Mouse (Mus musculus) spleen, adult 12 weeks (tissue): ENCODE results near the gene Crybg1.
A peak's percentile ranks its signal among the peaks of the same experiment; 100 is the strongest.
"Not testable (repeated sequence)": the region's sequence is repeated elsewhere in the genome, so short reads cannot be mapped to it uniquely, and the experiment has no call there.

Experiments
- DNase-seq: peaks from one replicate; pipeline ENCODE4 v3.0.0; 2022; ENCODE audit warnings: low spot score

The Crybg1 gene

DNA sequence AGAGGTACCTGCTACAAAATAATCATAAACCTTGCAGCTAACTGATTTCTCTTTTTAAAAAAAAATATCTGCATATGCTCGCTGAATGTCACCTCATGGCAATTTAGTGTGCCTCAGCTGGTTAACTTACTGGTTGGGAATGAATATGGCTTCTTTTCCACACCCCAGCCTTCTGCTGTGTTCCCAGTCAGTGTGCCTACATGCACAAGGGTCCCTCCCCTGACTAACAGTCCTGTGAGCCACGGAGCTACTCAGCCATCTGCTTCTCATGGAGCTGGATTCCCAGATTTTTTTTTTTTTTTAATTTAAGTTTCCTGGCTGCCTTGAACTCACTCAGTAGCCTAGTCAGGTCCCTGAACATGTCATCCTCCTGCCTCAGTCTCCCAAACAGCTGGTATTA lies 183.7 kb downstream of the Crybg1 start:
- no peak for DNase-seq

GRCm38 (mm10) chr10:43953942-43954341 lies 194.7 kb downstream of the Crybg1 start:
- DNase-seq = peak; percentile 55

- no peak for DNase-seq
These were observed 203.2 kb downstream of the Crybg1 start for GRCm38 (mm10) chr10:43945435-43945834.

- no peak for DNase-seq
These were observed 204.9 kb downstream of the Crybg1 start for GRCm38 (mm10) chr10:43943736-43944135.

GRCm38 (mm10) chr10:43939136-43939662 lies 209.5 kb downstream of the Crybg1 start:
- DNase-seq = no peak

DNA sequence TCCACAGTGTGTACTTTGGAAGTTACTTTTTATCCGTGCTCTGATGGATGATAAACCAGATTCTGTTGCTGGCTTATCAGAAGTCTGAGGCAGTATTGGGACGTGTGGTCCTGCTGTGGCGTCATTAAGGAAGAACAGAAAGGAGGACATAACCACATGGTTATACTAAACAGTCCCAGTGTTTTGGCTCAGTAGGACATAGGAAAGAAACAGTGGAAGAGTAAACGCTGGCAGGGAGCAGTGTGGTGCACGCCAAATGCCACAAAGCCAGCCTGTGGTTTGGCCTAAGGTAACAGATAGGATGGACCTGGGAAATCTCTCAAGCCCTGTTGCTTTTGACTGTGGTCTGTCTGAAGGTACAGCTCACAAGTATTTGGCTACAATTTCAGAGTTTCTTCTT lies 220.1 kb downstream of the Crybg1 start:
- DNase-seq = no peak

DNA sequence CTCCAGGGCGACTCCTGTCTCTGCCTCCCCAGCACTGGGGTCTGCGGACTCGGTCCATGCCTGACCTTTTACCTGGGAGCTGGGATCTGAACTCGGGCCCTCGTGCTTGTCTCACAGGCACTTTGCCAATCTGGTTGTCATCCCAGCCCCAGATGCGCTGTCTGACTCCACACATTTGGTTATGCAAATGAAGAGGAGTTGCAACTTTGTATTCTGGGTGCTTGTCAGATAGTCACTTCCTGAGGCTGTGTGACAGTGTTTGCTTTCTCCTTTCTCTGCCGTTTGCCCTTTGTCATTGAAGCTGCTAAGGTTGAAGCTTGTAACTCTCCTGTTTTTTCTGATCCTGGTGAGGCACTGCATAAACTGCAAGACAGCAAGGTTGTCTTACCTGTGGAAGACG lies 220.9 kb downstream of the Crybg1 start:
- DNase-seq = no peak

GRCm38 (mm10) chr10:43925776-43926175 lies 222.9 kb downstream of the Crybg1 start:
- not testable (repeated sequence) for DNase-seq

GRCm38 (mm10) chr10:43923096-43923495 lies 225.6 kb downstream of the Crybg1 start:
- DNase-seq = no peak

- DNase-seq = peak; percentile 73
These were observed 229.7 kb downstream of the Crybg1 start for GRCm38 (mm10) chr10:43918696-43919608.

GRCm38 (mm10) chr10:43916737-43917136 lies 231.9 kb downstream of the Crybg1 start:
- no peak for DNase-seq

DNA sequence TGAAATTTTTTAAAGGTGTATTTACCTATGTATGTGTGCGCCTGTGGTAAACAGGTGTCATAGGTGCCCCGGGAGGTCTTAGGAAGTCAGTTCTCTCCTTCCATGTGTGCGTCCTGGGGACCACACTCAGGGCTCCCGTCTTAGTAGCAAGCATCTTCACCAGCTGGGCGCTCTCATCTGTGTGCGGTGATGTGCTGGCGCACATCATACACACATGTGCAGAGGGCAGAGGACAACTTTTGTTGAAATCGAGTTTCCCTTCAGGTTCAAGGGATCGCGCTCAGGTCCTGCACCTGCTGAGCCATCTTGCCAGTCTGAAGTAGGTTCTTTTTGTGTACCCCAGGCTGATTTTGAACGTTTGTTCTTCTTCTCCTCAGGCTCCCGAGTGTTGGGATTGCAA lies 232.5 kb downstream of the Crybg1 start:
- DNase-seq = no peak

- no peak for DNase-seq
These were observed 236.4 kb downstream of the Crybg1 start for GRCm38 (mm10) chr10:43912236-43912635.

DNA sequence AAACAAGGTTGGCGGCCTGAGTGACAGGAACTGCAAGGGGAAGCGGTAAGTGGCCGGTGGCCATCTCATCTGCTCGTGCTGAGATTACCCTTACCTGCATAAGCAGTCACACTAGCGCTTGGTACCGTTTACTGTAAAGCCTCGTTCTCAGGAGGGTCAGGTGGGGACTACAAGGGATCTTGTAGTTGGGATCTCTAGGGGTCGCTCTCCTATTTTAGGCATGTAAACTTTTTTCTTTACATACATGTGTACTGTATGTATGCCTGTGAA lies 237.8 kb downstream of the Crybg1 start:
- DNase-seq = no peak

- DNase-seq = no peak
These were observed 238.4 kb downstream of the Crybg1 start for GRCm38 (mm10) chr10:43910032-43910872.

DNA sequence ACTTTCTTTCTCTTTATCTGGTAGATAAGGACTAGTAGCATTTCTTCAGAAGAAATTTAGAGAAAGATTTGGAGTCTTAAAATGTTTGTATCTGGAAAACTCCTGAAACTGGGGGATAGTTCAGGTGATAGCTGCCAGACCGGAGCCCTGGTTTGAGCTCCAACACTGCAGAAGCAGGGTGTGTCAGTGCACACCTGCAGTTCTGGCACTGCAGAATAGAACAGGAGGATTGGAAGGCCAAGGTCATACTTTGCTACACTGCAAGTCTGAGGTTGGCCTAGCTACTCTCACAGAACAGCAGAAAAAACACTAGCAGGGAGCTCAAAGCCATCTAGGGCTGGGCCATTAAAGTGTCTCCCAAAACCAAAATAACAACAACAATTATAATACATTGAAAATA lies 244.1 kb downstream of the Crybg1 start:
- DNase-seq = no peak

DNA sequence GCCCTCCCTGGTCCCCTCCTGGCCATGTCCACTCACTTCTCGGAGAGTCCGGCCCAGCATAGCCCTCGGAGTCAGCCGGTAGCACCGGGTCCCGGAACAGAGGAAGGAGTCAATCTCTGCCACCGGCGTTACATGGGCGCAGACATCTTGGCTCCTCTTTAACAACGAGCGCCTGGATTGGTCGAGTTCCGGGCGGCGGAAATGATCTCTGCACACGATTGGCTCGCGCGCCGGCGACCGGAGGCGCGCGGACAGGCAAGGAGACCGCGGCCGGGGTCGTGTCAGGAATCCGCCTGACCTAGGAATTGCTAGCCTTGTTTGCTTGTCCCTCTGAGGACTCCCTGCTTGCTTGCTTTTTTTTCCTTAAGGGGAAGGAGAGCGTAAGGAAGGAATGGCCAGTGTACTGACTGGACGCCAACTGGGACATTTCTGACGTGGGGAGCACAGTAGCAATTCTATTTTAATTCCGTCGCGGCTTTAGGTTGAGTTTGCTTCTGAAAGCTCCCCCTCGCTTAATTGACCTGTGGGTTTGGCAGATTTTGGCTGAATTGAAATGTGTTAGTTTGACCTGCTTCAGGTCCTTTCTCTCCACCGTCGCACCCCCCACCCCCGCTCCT lies 247.0 kb downstream of the Crybg1 start, which contains the start of the genes Qrsl1 and Rtn4ip1:
Gene Qrsl1 (minus strand): TSS at position 168 of the 617 bp plus-strand sequence.
Gene Rtn4ip1 (plus strand): TSS at position 230 of the 617 bp plus-strand sequence.
- peak; percentile 89 for DNase-seq

DNA sequence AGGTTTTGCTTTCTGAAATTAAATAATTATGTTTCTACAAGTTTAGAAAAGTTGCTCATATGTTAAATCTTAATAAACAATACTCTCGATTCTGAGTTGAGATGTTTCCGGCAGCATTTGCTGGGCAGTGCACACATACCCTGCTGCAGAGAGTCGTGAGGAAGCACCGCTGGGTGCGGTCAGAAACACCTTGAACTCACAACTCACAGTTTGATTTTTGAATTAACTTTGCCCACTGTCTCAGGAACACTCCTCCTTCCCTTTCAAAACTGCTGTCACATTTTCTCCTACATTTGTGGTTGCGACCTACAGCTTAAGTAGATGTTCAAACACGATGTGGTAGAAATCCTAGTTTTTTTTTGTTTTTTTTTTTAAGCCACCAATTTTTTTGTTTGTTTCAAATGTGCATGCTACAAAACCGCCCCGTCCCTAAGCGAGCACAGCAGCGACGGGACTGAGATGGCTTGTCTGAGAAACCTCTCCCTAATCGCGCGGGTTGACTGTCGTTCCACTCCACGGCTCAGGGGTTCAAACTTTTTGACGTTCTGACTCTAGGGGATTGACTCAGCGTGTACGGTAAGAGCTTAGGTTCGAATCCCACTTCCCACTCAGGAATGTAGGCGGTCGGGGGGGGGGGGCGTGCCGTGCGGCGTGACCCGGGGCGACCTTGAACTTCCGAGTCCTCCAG lies 247.6 kb downstream of the Crybg1 start:
- no peak for DNase-seq
